Mouse (Mus musculus): ENCODE data around the gene Sf3a3. TPM values are rescaled to one million over a fixed set of nuclear protein-coding genes. Genes with fewer than 3 reads are reported as not detected.

Sf3a3 gene
- total RNA-seq, 2 experiments from 2014 or later = 33.0 to 35.6 TPM

DNA sequence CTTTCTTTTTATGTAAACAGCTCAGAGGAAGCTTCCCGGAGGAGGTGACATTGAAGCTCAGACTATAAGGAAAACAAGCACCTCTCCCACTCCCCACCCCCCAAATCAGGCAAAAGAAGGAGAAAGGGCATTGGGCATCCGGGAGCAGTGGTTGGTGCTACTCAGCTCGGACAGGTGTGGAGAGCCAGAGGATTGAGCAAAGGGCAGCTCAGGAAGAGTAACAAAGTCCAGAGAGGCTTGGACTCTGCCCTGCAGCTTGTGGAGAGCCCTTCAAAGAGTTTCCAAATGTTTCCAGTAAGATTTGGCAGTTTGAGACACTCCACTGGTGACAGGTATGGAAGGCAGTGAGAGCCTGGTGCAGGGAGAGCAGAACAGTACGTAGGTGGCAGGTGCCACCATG is 33.3 kb downstream of the Sf3a3 start:
- Histone ChIP-seq H3K27ac (no peak overlapping the region), H3K4me3 (no peak overlapping the region)
- intact Hi-C loops (cut with DNase I) = no loop called here
- DNase-seq (ENCODE audit: extremely low spot score in 1 of 2, low spot score in 2 of 2) = no peak
- no peak for TF ChIP-seq CTCF (IDR thresholded peaks at IDR 0.05)

DNA sequence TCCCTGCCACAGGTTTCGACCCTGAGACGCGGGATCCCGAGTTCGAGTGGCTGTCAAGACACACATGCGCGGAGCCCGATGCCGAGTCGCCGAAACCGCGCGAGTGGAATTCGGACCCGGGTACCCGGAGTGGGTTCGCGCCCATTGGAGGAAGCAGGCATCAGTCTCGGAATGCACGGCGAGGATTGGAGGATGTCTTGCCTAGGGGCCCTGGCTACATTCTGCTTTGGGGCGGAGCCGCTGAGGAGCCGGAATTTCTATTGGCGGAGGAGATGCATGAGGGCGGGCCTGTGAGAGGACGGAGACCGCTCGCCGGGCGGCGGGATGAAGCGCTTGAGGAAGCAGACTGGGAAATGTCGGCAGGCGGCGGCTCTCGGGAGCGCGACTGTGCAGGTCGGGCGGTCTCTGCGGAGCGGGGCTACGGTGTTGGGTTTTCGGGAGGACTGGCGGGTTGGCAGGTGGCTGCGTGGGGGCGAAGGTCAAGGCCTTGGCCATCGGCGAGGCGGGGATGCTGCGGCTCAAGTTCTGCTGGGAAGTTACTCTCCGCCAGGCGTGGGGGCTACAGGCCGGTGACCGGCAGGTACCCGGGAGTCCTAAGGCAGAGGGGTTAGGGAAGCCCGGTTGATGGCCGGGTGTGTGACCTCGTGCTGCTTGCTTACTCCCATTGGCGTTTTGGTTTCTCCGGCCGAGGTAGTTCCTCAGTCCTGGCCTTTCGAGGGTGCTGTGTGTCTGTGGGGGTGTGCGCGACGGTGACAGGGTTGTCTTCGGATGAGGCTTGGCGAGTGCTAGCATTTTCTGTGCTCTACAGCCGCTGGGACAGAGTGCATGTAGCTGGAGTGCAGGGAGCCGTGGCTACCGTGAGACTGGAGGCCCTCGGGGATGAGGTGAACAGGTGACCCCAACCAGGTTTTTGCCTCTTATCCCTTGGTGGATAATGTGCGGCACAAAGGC is 37.0 kb downstream of the Sf3a3 start:
- TF ChIP-seq CTCF (IDR thresholded peaks at IDR 0.05) = no peak; the same call in 1 of the 2 replicates
- intact Hi-C loops (cut with DNase I) = loop anchor here (5.0 kb wide), 1 partner anchor 46 kb away; no protein-coding TSS in a partner anchor
- peak; percentile 98 for DNase-seq (ENCODE audit: extremely low spot score in 1 of 2, low spot score in 2 of 2)
- Histone ChIP-seq H3K27ac (peak overlapping the region; percentile 51; the same call in 1 of the 2 replicates), H3K4me3 (peak overlapping the region; percentile 90)

DNA sequence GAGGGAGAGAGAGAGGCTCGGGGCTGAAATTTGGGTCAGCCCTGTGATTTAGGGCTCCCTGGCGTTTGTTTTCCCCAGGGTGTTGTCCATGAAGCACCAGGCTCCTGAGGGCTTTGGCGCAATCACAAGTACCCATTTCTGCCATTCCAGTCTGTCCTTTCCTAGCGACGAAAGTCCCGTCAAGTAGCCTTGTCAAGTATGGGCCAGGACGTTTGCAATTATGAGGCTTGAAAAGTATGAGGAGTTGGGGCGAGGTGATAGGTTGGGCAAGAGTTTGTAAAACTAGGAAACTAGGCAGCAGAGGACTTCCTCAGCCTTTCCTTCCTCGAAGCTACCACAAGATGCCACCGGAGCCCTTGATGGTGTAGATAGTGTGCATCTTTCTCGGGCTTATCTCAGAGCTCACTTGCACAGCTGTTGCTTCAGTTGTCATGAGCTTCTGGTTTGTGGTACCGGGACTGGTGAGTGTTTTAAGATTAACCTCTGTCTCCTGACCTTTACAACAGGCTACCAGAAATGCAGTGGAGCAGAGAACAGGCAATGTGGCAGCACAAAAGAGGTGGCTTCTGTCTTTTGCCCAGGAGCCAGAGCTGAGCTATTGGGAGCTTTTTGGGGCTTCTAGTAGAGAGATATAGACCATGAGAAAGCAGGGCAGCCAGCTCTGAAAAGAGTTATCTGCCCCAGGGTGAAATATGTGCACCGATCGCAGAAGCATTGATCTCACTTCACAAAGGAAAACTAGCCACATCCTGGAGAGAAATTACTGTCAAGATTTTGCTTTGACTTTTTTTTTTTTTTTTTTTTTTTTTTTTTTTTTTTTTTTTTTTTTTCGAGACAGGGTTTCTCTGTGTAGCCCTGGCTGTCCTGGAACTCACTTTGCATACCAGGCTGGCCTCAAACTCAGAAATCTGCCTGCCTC is 38.0 kb downstream of the Sf3a3 start:
- no peak for DNase-seq (ENCODE audit: extremely low spot score in 1 of 2, low spot score in 2 of 2)
- Histone ChIP-seq H3K27ac (no peak overlapping the region), H3K4me3 (peak overlapping the region; percentile 90)
- TF ChIP-seq CTCF (IDR thresholded peaks at IDR 0.05) = no peak
- intact Hi-C loops (cut with DNase I) = loop anchor here (5.0 kb wide), 1 partner anchor 45 kb away; no protein-coding TSS in a partner anchor

DNA sequence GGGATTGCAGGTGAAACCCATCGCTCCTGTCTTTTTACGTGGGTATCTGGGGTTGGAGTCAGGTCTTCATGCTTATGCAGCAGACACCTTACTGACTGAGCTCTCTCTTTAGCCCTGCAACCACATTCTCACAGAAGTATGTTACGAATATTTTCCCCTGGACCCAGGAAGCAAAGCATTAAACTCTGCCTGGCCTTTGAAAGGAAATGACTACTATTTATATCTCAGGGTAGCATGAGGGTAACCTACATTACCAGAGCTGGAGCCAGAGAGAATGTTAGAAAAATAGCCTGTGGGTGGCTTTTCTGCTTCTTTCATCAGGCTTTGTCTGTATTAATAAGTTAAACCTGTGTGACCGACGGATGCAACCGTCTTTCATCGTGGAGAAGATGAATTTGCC is 41.0 kb downstream of the Sf3a3 start:
- H3K27ac ChIP-seq = no peak overlapping the region
- TF ChIP-seq CTCF (IDR thresholded peaks at IDR 0.05) = no peak
- intact Hi-C loops (cut with DNase I) = no loop called here
- no peak overlapping the region for H3K4me3 ChIP-seq
- DNase-seq (ENCODE audit: extremely low spot score in 1 of 2, low spot score in 2 of 2) = no peak

DNA sequence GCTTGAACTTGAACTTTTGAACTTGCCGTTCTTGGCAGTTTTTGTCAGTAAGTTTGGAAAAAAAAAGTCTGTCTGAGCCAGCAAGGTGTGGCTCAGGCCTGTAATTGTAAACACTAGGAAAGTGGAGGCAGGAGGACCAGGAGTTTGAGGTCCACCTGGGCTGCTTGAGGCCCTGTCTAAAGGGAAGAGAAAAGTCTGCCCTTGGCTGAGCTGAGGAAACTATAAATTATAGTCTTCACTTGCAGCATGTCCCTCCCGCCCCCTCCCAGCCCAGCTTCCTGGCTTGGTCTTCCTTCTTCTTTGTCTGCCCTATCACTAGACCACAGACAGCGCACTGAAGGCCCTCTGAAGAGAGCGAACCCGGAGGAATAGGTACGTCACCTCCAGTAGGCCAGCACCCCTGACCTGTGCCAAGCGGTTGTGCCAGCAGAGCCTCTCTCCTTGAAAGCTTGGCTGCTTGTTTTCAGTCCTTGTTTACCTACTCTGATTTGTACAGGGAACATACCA is 44.8 kb downstream of the Sf3a3 start:
- no peak overlapping the region for H3K4me3 ChIP-seq
- intact Hi-C loops (cut with DNase I) = no loop called here
- no peak for TF ChIP-seq CTCF (IDR thresholded peaks at IDR 0.05)
- no peak overlapping the region for H3K27ac ChIP-seq
- no peak for DNase-seq (ENCODE audit: extremely low spot score in 1 of 2, low spot score in 2 of 2)

- TF ChIP-seq CTCF (IDR thresholded peaks at IDR 0.05) = no peak
- H3K4me3 ChIP-seq = no peak overlapping the region
- no peak overlapping the region for H3K27ac ChIP-seq
- intact Hi-C loops (cut with DNase I) = no loop called here
- DNase-seq (ENCODE audit: extremely low spot score in 1 of 2, low spot score in 2 of 2) = no peak
Measured at GRCm38 (mm10) chr4:124761201-124761600, 46.6 kb downstream of the Sf3a3 start.

DNA sequence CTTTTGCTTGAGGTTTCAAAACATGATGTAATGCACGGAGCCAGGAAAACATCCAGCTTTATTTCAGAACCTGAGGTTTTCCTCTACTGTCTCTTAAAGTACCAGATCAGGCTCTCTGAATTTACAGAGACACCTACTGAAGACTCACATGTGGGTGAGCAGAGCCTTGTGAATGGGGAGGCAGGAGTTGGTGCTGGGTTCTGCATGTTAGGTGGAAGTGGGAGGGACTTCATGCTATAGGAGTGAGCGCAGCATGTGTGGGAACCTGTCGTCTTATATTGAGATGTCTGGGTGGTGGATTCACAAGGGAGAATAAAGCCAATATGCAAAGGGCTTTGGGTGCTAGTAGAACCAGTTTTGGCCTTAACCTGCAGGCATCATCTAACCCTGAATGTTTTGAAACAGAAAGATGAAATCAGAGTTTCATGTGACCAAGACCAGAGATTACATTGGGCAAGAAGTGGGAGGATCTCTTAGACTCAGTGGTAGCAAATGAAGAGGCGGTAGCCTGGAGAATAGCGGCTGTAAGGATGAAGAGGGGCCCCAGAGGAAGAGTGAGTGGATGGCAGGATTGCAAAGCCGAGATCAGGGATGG is 48.4 kb downstream of the Sf3a3 start:
- TF ChIP-seq CTCF (IDR thresholded peaks at IDR 0.05) = no peak
- intact Hi-C loops (cut with DNase I) = no loop called here
- DNase-seq (ENCODE audit: extremely low spot score in 1 of 2, low spot score in 2 of 2) = no peak
- Histone ChIP-seq H3K27ac (no peak overlapping the region), H3K4me3 (no peak overlapping the region)

DNA sequence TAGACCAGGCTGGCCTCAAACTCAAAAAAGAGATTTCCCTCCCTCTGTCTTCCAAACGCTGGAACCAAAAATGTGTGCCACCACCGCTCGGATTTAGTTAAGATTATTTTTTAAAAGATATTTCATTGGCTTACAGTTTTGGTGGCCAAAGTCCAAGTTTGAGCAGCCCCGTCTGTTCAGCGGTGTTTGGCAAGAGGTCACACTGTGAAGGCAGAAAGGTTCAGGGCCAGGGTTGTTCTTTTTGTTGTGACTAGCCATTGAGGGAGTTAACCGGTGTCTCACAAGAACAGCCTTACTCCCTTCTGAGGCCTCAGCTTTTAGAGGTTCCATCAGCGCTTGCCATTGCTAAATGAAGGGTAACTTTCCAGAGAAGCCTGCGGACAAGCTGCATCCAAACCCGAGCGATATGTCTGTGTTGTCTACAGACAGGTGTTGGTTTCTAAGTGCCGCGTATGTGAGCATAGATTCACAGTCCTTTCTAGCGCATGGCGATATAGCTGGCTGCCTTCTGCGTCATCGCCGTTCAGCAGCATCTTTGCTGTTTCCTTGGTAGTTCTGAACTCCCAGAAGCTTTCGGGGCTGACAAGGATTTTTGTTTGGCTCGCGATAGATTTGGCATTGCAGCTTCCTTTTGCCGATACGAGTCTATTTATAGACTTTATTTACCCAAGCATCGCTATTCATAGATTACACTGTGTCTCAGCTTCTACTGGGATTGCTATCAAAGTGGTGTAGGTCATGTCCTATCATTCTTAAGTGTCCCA is 51.4 kb downstream of the Sf3a3 start:
- peak overlapping the region; percentile 38 for H3K27ac ChIP-seq
- intact Hi-C loops (cut with DNase I) = no loop called here
- no peak for TF ChIP-seq CTCF (IDR thresholded peaks at IDR 0.05)
- no peak overlapping the region for H3K4me3 ChIP-seq
- DNase-seq (ENCODE audit: extremely low spot score in 1 of 2, low spot score in 2 of 2) = no peak

DNA sequence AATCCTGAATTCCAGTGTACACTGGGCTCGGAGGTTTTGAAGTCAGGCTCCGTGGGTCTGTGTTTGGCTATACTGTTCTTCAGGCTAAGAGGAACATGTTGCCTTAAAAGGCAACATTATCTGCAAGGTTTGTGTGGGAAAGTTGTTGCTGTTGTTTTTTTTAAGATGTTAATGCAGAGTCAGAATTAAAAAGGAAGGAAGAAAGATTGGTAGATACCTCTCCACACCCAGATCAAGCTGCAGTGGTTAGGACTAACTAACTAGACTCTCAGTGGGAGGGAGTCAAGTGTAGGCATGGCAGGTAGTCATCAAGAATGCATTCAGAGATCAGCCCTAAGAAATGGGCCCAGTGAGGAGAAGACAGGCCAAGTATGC is 52.0 kb downstream of the Sf3a3 start:
- Histone ChIP-seq H3K27ac (peak overlapping the region; percentile 38), H3K4me3 (no peak overlapping the region)
- intact Hi-C loops (cut with DNase I) = no loop called here
- no peak for DNase-seq (ENCODE audit: extremely low spot score in 1 of 2, low spot score in 2 of 2)
- no peak for TF ChIP-seq CTCF (IDR thresholded peaks at IDR 0.05)

GRCm38 (mm10) chr4:124768963-124769591 is 54.5 kb downstream of the Sf3a3 start:
- DNase-seq (ENCODE audit: extremely low spot score in 1 of 2, low spot score in 2 of 2) = no peak
- H3K4me3 ChIP-seq = no peak overlapping the region
- TF ChIP-seq CTCF (IDR thresholded peaks at IDR 0.05) = no peak
- peak overlapping the region; percentile 30; the same call in 1 of the 2 replicates for H3K27ac ChIP-seq
- intact Hi-C loops (cut with DNase I) = no loop called here
